Mouse (Mus musculus) forebrain, embryonic 14.5 days (tissue): ENCODE measurements around the gene Pacs1. TPM values are rescaled to one million over a fixed set of nuclear protein-coding genes. Genes with fewer than 3 reads are reported as not detected.

ENCODE experiments used
- ATAC-seq: fragments of 200-750 bp; cut with Nextera tagmentation; 2 replicates; pipeline ENCODE4 v1.8.0; 2017; ENCODE audit warnings: mild to moderate bottlenecking, moderate library complexity
- DNase-seq: peaks from one replicate; pipeline ENCODE4 v3.0.0-alpha.2; 2015; ENCODE audit warnings: low spot score
- H3K27ac ChIP-seq: fragments of 300-500 bp; sonication (generic); 2 replicates; pipeline ENCODE4 v1.5.1; 2014; ENCODE audit warnings: low read depth, mild to moderate bottlenecking, control low read depth, low read length, moderate library complexity
- H3K27me3 ChIP-seq: fragments of 300-500 bp; sonication (generic); replicated peaks from 2 replicates; pipeline ENCODE4 v1.6.1; 2014; ENCODE audit warnings: low read length, control low read depth, mixed read lengths; ENCODE audit not compliant: control insufficient read depth, insufficient read depth
- H3K36me3 ChIP-seq: fragments of 300-500 bp; sonication (generic); 2 replicates; pipeline ENCODE4 v1.6.1; 2014; ENCODE audit warnings: low read length, control low read depth; ENCODE audit not compliant: control insufficient read depth, insufficient read depth
- H3K4me1 ChIP-seq: fragments of 300-500 bp; sonication (generic); 2 replicates; pipeline ENCODE4 v1.6.1; 2014; ENCODE audit warnings: antibody characterized with exemption, low read length, control low read depth; ENCODE audit not compliant: control insufficient read depth, insufficient read depth
- H3K4me2 ChIP-seq: fragments of 300-500 bp; sonication (generic); 2 replicates; pipeline ENCODE4 v1.6.1; 2014; ENCODE audit warnings: mild to moderate bottlenecking, control low read depth, low read length
- H3K4me3 ChIP-seq: fragments of 300-500 bp; sonication (generic); 2 replicates; pipeline ENCODE4 v1.5.1; 2014; ENCODE audit warnings: low read depth, low read length, control low read depth
- H3K9ac ChIP-seq: fragments of 300-500 bp; sonication (generic); 2 replicates; pipeline ENCODE4 v1.6.1; 2014; ENCODE audit warnings: mild to moderate bottlenecking, low read length, control low read depth, moderate library complexity
- H3K9me3 ChIP-seq: fragments of 300-500 bp; sonication (generic); replicated peaks from 2 replicates; pipeline ENCODE4 v1.6.1; 2016; ENCODE audit warnings: low read length, control low read depth, mixed read lengths; ENCODE audit not compliant: control insufficient read depth
- WGBS: fragments of 180-500 bp; shearing (Covaris S2); extraction: QIAGEN DNeasy Blood & Tissue Kit; methylation state at CpG from one replicate; pipeline ENCODE4 v1.1.7; 2014; 5-methylcytosine and 5-hydroxymethylcytosine counted together
- polyA plus RNA-seq: library from polyadenylated mRNA; unstranded; fragments of >200 nt; fragmentation: Nextera tagmentation; extraction: Ambion mirVana; gene quantifications from 2 replicates; pipeline ENCODE4 v1.2.1, GENCODE M21; 2014

Pacs1 gene
- polyA plus RNA-seq = 25.0 and 29.4 TPM in 2 replicates

DNA sequence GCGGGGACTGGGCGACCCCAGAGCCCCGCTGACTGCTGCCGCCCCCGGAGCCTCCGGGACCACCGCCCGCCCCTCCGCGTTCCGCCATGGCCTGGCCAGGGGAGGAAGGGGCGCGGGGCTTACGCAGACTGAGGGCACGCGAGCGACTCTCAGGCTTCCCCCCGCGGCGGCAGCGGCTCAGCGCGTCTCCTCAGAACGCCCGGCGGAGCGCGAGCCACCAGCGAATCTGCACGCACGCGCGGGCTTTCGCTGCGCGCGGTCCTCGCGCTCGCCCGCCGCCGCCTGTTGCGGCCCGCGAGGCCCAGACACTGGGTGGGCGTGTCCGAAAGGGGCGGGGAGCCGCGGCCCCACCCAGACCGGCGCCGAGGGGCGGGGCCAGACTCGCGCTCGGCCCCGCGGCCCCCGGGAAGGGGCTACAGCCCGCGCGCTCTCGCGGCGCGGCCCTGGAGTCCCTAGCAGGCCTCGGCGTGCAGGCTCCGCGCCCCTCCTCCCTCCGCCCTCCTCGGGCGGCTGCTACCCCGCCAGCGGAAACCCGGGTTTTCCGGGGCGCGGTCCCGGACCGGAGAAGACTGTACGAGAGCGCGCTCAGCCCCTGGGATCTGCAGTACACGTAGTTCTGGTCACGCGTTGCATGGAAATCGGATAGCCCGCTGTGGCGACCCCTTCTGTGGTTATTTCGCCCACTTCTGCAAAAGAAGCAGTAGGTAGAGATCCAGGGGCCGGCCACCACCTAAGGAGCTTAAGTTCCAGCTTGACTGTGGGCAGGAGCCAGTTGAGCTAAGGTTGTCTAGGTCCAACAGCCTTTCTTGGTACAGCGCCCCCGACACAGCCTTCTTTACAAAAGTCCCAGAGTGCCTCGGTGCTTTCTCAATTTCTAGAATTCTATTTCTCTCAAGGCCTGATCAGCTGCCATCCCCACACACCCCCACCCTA is at the start of gene Pacs1:
Gene Pacs1, minus strand, starts transcription at position 319 of the 933 bp plus-strand sequence.
- peak; percentile 94 for DNase-seq
- 1% methylated on average over 51 of the region's 97 CpGs for WGBS
- peak within 1 kb of the TSS; percentile 90 for H3K4me2 ChIP-seq
- peaks cover 40% of the 10 kb centered on the region for H3K36me3 ChIP-seq
- peaks cover 17% of the 10 kb centered on the region for H3K4me1 ChIP-seq
- no peaks in the 10 kb centered on the region for H3K27me3 ChIP-seq
- peak within 1 kb of the TSS; percentile 93 for H3K9ac ChIP-seq
- H3K9me3 ChIP-seq = no peaks in the 10 kb centered on the region
- H3K27ac ChIP-seq = peak within 1 kb of the TSS; percentile 87
- peak; percentile 93 for ATAC-seq
- peak within 1 kb of the TSS; percentile 93 for H3K4me3 ChIP-seq

DNA sequence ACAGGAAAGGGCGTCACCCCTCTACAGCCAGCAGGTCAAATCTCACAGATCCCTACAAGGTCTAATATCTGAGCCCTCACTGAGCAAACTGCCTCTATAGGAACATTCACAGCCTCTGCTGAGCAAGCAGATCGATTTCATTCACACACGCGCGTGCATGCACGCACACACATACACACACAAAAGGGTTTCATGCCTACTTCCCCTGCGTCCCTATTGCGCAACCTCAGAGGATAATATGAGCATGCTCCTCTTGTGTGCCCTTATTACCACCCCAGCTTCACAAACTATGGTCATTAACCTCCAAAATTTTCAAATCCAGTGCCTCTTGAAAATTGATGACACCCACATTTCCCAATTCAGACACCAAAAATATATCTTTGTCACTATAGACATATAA is 40.3 kb upstream of the Pacs1 start:
- no peaks in the 10 kb centered on the region for H3K4me1 ChIP-seq
- H3K36me3 ChIP-seq = no peaks in the 10 kb centered on the region; the same call in 1 of the 2 replicates
- no peak overlapping the region for H3K4me2 ChIP-seq
- ATAC-seq = no peak
- no peaks in the 10 kb centered on the region for H3K27me3 ChIP-seq
- DNase-seq = no peak
- no peak overlapping the region for H3K4me3 ChIP-seq
- H3K9me3 ChIP-seq = no peaks in the 10 kb centered on the region
- no peak overlapping the region for H3K9ac ChIP-seq
- no peak overlapping the region for H3K27ac ChIP-seq
- WGBS = 90% methylated on average over 8 of the region's 8 CpGs

DNA sequence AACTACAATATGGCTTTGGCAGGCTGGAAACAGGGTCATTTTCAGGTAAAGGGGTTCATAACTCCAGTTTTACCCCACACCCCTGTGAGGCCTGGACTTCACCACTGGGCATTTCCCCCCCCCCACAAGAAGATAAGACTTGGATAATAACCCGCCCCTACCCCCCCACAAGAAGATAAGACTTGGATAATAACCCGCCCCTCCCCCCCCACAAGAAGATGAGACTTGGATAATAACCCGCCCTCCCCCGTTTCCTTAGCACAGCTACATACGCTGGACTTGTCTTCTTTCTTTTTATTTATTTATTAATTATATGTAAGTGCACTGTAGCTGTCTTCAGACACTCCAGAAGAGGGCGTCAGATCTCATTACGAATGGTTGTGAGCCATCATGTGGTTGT is 36.1 kb upstream of the Pacs1 start:
- Histone ChIP-seq H3K9me3 (no peaks in the 10 kb centered on the region), H3K4me2 (no peak overlapping the region), H3K36me3 (peaks cover 36% of the 10 kb centered on the region), H3K4me3 (no peak overlapping the region), H3K27me3 (no peaks in the 10 kb centered on the region), H3K9ac (no peak overlapping the region), H3K27ac (no peak overlapping the region), H3K4me1 (no peaks in the 10 kb centered on the region)
- ATAC-seq (no peak), DNase-seq (peak; percentile 48)
- 83% methylated on average over 7 of the region's 7 CpGs for WGBS

DNA sequence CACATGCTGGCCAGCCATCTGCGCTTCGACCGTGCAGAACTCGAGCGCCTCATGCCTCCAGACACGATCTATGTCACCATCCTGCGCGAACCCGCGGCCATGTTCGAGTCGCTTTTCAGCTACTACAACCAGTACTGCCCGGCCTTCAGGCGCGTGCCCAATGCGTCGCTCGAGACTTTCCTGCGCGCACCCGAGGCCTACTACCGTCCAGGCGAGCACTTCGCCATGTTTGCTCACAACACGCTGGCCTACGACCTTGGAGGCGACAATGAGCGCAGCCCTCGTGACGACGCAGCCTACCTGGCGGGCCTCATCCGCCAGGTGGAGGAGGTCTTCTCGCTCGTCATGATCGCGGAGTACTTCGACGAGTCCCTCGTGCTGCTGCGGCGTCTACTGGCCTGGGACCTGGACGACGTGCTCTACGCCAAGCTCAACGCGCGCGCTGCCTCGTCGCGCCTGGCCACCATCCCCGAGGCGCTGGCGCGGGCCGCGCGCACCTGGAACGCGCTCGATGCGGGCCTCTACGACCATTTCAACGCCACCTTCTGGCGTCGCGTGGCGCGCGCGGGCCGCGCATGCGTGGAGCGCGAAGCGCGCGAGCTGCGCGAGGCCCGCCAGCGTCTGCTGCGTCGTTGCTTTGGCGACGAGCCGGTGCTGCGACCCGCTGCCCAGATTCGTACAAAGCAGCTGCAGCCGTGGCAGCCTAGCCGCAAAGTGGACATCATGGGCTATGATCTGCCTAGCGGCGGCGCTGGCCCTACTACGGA is 34.2 kb upstream of the Pacs1 start:
- Histone ChIP-seq H3K9ac (no peak overlapping the region), H3K4me3 (no peak overlapping the region), H3K4me2 (peak overlapping the region; percentile 12; the same call in 1 of the 2 replicates), H3K9me3 (no peaks in the 10 kb centered on the region), H3K36me3 (peaks cover 53% of the 10 kb centered on the region), H3K27ac (no peak overlapping the region), H3K27me3 (no peaks in the 10 kb centered on the region), H3K4me1 (no peaks in the 10 kb centered on the region)
- DNase-seq (no peak), ATAC-seq (no peak)
- WGBS = 58% methylated on average over 98 of the region's 98 CpGs

DNA sequence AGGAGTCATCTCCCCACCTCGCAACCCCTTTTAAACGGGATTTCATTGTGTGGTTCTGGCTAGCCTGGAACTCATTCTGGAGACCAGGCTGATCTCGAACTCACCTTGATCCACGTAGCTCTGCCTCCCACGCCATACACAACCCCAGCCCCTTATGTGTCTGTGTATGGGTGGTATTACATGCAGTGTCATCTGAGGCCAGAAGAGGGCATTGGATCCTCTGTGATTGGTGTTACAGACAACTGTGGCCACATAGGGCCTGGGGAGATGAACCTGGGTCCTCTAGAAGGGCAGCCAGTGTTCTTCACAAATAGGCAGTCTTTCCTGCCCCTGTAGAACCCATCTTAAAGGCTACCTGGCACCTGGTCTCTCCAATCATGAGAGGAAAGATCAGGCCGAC is 33.4 kb upstream of the Pacs1 start:
- Histone ChIP-seq H3K9me3 (no peaks in the 10 kb centered on the region), H3K4me2 (no peak overlapping the region), H3K4me1 (no peaks in the 10 kb centered on the region), H3K9ac (no peak overlapping the region), H3K4me3 (no peak overlapping the region), H3K27me3 (no peaks in the 10 kb centered on the region), H3K36me3 (peaks cover 53% of the 10 kb centered on the region), H3K27ac (no peak overlapping the region)
- no peak for ATAC-seq
- no peak for DNase-seq
- 85% methylated on average over 6 of the region's 6 CpGs for WGBS

DNA sequence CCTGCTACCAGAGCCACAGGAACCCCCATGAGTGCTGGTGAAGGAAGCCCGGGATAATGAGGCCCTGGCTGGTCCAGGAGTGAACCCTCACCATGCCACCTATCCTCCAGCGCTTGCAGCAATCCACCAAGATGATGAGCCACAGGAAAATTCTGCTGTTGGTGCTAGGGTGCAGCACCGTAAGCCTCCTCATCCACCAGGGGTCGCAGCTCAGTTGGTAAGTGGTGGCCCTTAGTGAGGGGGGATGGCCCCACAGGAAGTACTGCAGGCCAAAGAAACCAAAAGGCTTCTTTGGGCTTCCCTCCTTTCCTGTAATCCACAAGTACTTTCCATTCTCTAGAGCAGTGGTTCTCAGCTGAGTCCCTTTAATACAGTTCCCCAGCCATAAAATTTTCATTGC is 29.5 kb upstream of the Pacs1 start:
- Histone ChIP-seq H3K36me3 (peaks cover 46% of the 10 kb centered on the region), H3K4me3 (no peak overlapping the region), H3K9ac (no peak overlapping the region), H3K27ac (no peak overlapping the region), H3K4me1 (0 out of 2 replicates have a peak, but pooled peaks cover 5% of the 10 kb centered on the region), H3K9me3 (no peaks in the 10 kb centered on the region), H3K27me3 (no peaks in the 10 kb centered on the region), H3K4me2 (no peak overlapping the region)
- ATAC-seq (no peak), DNase-seq (peak; percentile 42)
- 34% methylated on average over 4 of the region's 4 CpGs for WGBS

DNA sequence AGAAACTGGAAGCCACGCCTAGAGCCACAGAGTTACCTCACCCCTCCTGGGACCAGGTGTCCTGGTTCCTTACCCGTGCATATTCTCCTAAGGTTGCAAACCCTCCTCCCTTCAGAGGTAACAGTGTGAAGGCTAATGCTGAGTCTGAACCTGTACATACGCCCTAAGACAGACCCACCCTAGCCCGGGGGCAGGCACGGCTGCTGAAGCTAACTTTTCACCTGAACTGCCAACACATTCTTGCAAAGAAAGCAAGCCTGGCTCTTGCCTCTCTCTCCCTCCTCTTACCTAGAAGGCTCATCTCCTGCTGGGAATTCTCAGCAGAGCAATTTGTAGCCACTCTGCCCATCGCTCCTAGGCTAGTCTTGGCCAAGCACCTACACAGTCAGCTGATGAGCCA is 27.7 kb upstream of the Pacs1 start:
- peaks cover 28% of the 10 kb centered on the region for H3K36me3 ChIP-seq
- no peak overlapping the region for H3K27ac ChIP-seq
- H3K4me3 ChIP-seq = no peak overlapping the region
- no peak overlapping the region for H3K9ac ChIP-seq
- no peaks in the 10 kb centered on the region for H3K9me3 ChIP-seq
- ATAC-seq (no peak), DNase-seq (no peak)
- H3K27me3 ChIP-seq = no peaks in the 10 kb centered on the region
- H3K4me2 ChIP-seq = no peak overlapping the region
- 87% methylated on average over 6 of the region's 6 CpGs for WGBS
- H3K4me1 ChIP-seq = peaks cover 10% of the 10 kb centered on the region; the same call in 1 of the 2 replicates

DNA sequence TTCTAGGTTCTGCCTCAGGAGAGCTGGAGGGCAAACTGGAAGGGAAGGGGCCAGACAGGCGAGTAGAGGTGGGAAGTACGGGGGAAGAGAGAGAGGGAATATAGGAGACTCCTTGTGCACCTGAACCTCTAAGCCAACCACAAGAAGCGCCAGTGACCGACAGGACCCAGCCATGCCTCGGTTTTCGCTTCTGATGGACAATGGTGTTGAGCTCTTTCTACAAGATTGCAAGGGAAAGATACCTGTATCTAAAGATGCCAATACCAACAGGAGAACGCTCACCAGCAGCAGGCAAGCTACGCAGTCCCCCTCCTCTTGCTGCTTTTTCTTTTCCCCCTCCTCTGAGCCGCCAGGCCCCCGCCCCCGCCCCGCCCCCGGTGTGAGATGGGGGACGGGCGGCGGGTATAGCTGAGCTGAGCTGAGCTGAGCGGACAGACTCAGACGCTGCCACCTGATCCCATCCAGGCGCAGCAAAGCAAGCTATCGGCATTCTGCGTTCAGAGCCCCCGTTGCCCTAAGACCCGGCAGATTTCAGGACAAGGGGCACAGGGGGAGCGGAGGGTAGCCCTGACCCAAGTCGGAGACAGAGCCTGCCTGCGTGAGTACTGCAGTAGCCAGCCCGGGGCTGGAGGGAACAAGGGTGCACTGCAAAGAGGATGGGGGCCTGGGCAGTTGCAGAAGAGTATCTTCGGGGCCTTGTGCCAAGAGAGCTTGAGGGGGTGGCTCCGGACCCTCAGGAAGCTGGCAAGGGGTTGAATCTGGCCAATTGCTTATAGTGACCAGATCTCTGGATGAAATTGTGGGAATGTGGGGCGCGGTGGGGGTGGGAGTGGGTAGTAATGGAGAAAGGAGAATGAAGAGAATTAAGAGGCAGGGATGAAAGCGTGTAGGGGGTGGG is 25.2 kb upstream of the Pacs1 start, which contains the start of gene Gal3st3:
Gene Gal3st3, plus strand, starts transcription at position 429 of the 898 bp plus-strand sequence.
- H3K4me1 ChIP-seq = peaks cover 19% of the 10 kb centered on the region
- H3K4me3 ChIP-seq = peak within 1 kb of the TSS; percentile 64
- 4% methylated on average over 32 of the region's 32 CpGs for WGBS
- H3K9ac ChIP-seq = peak within 1 kb of the TSS; percentile 92
- DNase-seq (peak; percentile 75), ATAC-seq (peak; percentile 61)
- no peaks in the 10 kb centered on the region for H3K27me3 ChIP-seq
- H3K36me3 ChIP-seq = peaks cover 16% of the 10 kb centered on the region
- peak within 1 kb of the TSS; percentile 60 for H3K4me2 ChIP-seq
- H3K27ac ChIP-seq = peak within 1 kb of the TSS; percentile 87
- no peaks in the 10 kb centered on the region for H3K9me3 ChIP-seq
